Mouse (Mus musculus) stomach, embryonic 14.5 days (tissue): ENCODE measurements around the gene Aurkb. TPM values are rescaled to one million over a fixed set of nuclear protein-coding genes. Genes with fewer than 3 reads are reported as not detected.

Experiments used
- ATAC-seq: fragments of 200-750 bp; cut with Nextera tagmentation; 2 replicates; pipeline ENCODE4 v1.8.0; 2017; ENCODE audit warnings: low read depth, moderate TSS enrichment; ENCODE audit not compliant: insufficient number of reproducible peaks, insufficient read depth, low FRiP score
- H3K27ac ChIP-seq: fragments of 300-500 bp; sonication (generic); 2 replicates; pipeline ENCODE4 v1.5.1; 2014; ENCODE audit warnings: mild to moderate bottlenecking, low read length, moderate library complexity, mixed read lengths
- H3K27me3 ChIP-seq: fragments of 300-500 bp; sonication (generic); 2 replicates; pipeline ENCODE4 v1.6.1; 2014; ENCODE audit warnings: low read length, control low read depth, mixed read lengths; ENCODE audit not compliant: control insufficient read depth, insufficient read depth
- H3K36me3 ChIP-seq: fragments of 300-500 bp; sonication (generic); 2 replicates; pipeline ENCODE4 v1.6.1; 2014; ENCODE audit warnings: mild to moderate bottlenecking, control low read depth, low read length, moderate library complexity, mixed read lengths; ENCODE audit not compliant: control insufficient read depth, insufficient read depth
- H3K4me1 ChIP-seq: fragments of 300-500 bp; sonication (generic); 2 replicates; pipeline ENCODE4 v1.6.1; 2014; ENCODE audit warnings: low read length, control low read depth, mixed read lengths; ENCODE audit not compliant: control insufficient read depth, insufficient read depth
- H3K4me2 ChIP-seq: fragments of 300-500 bp; sonication (generic); replicated peaks from 2 replicates; pipeline ENCODE4 v1.6.1; 2014; ENCODE audit warnings: low read depth, low read length, control low read depth
- H3K4me3 ChIP-seq: fragments of 300-500 bp; sonication (generic); 2 replicates; pipeline ENCODE4 v1.5.1; 2014; ENCODE audit warnings: low read depth, low read length, control low read depth
- H3K9ac ChIP-seq: fragments of 300-500 bp; sonication (generic); replicated peaks from 2 replicates; pipeline ENCODE4 v1.6.1; 2014; ENCODE audit warnings: low read depth, mild to moderate bottlenecking, control low read depth, low read length, moderate library complexity, mixed read lengths
- H3K9me3 ChIP-seq: fragments of 300-500 bp; sonication (generic); 2 replicates; pipeline ENCODE4 v1.6.1; 2016; ENCODE audit warnings: low read depth, low read length, control low read depth; ENCODE audit not compliant: control insufficient read depth
- WGBS: fragments of 180-500 bp; shearing (Covaris S2); extraction: QIAGEN DNeasy Blood & Tissue Kit; methylation state at CpG from one replicate; pipeline ENCODE4 v1.1.7; 2014; 5-methylcytosine and 5-hydroxymethylcytosine counted together
- polyA plus RNA-seq: library from polyadenylated mRNA; unstranded; fragments of >200 nt; fragmentation: Nextera tagmentation; extraction: Ambion mirVana; gene quantifications from 2 replicates; pipeline ENCODE4 v1.2.1, GENCODE M21; 2014

Gene Aurkb
- polyA plus RNA-seq, 1 experiment from 2014 or later = 153 TPM

DNA sequence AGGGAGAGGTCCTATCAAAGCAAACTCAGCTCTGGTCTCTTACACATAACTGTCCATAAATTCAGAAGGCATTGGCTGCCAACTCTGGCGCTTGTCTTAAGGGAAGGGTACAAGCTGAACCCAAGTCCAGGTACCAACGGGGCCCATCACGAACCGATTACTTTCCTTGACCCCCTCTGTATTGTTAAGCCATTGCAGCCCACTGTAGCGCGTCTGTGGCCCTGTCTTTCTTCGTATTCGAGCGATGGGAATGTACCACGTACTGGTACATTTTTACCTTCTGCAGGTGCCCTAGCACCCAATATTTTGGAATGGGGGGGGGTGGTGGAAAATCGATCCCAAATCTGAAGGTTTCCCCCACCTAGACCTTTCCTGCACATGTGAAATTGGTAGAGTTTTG is 26.8 kb downstream of the Aurkb start:
- H3K36me3 ChIP-seq = no peaks in the 10 kb centered on the region
- peak overlapping the region; percentile 45; the same call in 1 of the 2 replicates for H3K4me2 ChIP-seq
- no peaks in the 10 kb centered on the region for H3K9me3 ChIP-seq
- peak overlapping the region; percentile 96 for H3K27ac ChIP-seq
- no peaks in the 10 kb centered on the region for H3K27me3 ChIP-seq
- 77% methylated on average over 11 of the region's 11 CpGs for WGBS
- ATAC-seq = no peak
- no peak overlapping the region; the same call in 1 of the 2 replicates for H3K9ac ChIP-seq
- H3K4me1 ChIP-seq = peaks cover 21% of the 10 kb centered on the region
- H3K4me3 ChIP-seq = peak overlapping the region; percentile 24; the same call in 1 of the 2 replicates

DNA sequence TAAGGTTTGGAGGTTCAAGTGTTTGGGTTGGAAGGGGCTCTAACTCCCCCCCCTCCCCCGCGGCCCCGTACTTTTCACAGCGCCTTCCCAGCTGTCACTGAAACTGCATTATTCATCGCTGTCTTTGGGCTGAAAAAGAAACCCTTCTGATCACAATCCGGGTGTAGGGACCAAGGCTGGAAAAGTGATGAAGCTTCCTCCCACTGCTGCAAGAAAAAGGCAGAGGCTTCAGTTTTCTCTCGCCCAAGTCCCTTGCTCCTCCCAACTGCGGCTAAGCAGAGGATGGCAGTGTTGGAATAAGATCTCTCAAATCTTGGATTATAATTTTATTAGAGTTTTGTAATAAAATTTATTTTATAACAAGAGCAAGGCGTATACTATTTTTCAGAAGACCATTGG is 27.2 kb downstream of the Aurkb start:
- Histone ChIP-seq H3K9me3 (no peaks in the 10 kb centered on the region), H3K27ac (peak overlapping the region; percentile 96), H3K9ac (no peak overlapping the region; the same call in 1 of the 2 replicates), H3K27me3 (no peaks in the 10 kb centered on the region), H3K4me2 (peak overlapping the region; percentile 45), H3K4me3 (peak overlapping the region; percentile 24), H3K4me1 (peaks cover 19% of the 10 kb centered on the region), H3K36me3 (no peaks in the 10 kb centered on the region)
- 3% methylated on average over 9 of the region's 9 CpGs for WGBS
- ATAC-seq = no peak

DNA sequence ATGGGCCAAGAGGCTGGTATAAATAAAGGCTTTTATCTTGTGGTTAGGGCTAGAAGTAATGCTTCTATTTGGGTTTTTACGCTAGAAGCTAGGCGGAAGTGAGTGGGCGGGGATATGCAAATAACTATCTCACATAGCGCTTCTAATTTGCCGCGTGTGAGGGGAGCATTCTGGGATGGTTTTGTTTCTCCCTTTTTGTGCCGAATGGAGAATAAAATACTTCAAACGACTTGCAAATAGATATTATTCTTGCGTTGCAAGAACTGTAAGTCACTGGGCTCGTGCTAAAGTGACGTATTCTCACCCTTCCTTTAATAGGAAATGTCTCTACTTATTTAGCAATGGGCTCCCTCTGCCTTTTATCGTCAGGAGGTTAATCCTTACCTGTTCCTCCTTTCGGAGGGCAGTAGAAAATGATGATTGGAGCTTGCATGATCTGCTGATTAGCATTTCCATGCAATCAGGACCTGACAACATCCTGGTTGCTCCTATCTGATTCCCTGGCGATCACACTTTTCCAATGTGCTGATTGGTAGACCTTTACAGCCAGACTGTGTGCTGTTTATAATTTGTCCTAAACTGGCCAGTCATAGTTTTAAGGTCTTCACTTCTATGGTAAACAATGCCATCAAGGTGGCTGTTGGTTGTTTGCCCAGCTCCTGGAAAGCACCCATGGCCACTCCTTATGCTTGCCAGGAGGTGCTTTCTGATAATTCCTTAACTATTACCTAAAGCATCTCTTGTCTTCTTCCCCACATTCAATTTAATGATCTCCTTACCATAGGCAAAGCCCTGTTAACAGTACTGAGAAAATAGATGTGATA is 27.8 kb downstream of the Aurkb start:
- Histone ChIP-seq H3K9me3 (no peaks in the 10 kb centered on the region), H3K9ac (peak overlapping the region; percentile 39; the same call in 1 of the 2 replicates), H3K36me3 (no peaks in the 10 kb centered on the region), H3K4me3 (peak overlapping the region; percentile 24), H3K4me2 (peak overlapping the region; percentile 45), H3K27me3 (no peaks in the 10 kb centered on the region), H3K27ac (peak overlapping the region; percentile 96), H3K4me1 (peaks cover 18% of the 10 kb centered on the region)
- ATAC-seq = peak; percentile 50
- under 1% methylated on average over 14 of the region's 14 CpGs for WGBS

DNA sequence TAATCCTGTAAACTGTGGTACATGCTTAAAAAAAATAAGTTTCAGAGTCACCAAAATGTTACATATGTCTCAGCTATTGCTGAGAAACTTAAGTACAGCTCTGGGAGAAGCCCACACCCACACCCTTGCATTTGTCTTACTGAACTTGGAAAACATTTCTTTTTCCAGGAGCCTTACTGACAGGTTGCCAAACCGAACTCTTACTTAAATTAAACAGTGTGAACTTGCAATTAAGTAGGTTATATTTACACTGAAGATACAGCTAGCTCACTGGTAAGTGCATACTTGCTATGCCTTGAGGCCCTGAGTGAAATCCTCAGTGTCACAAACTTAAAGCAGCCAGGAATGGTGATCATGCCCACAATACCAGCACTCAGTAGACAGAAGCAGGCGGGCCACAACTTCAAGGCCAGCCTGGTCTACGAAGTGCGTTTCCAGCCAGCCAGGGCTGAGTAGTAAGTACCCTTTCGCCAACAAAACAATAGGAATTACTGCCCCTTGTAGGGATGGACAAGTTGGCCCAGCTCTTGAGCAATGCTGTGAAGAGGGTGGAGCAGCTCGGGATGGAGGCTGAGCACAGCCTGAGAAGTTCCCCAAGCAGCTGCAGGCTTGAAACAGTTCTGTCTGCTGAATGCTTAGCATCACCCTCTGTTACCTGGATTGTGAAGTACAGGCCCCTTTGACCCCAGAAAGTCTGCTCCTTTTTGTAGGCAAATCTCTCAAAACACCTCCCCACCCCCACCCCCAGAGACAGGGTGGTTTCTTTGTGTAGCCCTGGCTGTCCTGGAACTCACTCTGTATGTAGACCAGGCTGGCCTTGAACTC is 28.7 kb downstream of the Aurkb start:
- no peak for ATAC-seq
- H3K9ac ChIP-seq = no peak overlapping the region
- H3K36me3 ChIP-seq = no peaks in the 10 kb centered on the region
- H3K4me3 ChIP-seq = no peak overlapping the region
- H3K4me2 ChIP-seq = 0 out of 2 replicates have a peak overlapping the region, but pooled peaks have one; percentile 45
- WGBS = 45% methylated on average over 6 of the region's 6 CpGs
- H3K9me3 ChIP-seq = no peaks in the 10 kb centered on the region
- peaks cover 18% of the 10 kb centered on the region for H3K4me1 ChIP-seq
- peak overlapping the region; percentile 96; the same call in 1 of the 2 replicates for H3K27ac ChIP-seq
- H3K27me3 ChIP-seq = no peaks in the 10 kb centered on the region

DNA sequence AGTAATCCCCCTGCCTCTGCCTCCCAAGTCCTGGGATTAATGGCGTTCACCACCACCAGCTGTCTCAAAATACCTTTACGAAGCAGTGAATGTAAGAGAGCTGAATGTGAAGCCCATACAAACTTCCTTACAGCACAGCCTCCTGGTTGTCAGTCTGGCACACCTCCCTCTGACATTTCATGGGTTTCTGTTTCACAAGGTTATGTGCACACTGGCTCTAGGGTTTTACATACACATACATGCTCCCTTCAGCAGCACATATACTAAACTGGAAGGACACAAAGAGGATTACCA is 29.3 kb downstream of the Aurkb start:
- H3K4me1 ChIP-seq = peaks cover 18% of the 10 kb centered on the region
- H3K27ac ChIP-seq = peak overlapping the region; percentile 96; the same call in 1 of the 2 replicates
- H3K27me3 ChIP-seq = no peaks in the 10 kb centered on the region
- H3K9ac ChIP-seq = no peak overlapping the region
- no peak for ATAC-seq
- 33% methylated on average over 2 of the region's 2 CpGs for WGBS
- no peaks in the 10 kb centered on the region for H3K36me3 ChIP-seq
- H3K4me3 ChIP-seq = no peak overlapping the region
- H3K4me2 ChIP-seq = no peak overlapping the region
- H3K9me3 ChIP-seq = no peaks in the 10 kb centered on the region

DNA sequence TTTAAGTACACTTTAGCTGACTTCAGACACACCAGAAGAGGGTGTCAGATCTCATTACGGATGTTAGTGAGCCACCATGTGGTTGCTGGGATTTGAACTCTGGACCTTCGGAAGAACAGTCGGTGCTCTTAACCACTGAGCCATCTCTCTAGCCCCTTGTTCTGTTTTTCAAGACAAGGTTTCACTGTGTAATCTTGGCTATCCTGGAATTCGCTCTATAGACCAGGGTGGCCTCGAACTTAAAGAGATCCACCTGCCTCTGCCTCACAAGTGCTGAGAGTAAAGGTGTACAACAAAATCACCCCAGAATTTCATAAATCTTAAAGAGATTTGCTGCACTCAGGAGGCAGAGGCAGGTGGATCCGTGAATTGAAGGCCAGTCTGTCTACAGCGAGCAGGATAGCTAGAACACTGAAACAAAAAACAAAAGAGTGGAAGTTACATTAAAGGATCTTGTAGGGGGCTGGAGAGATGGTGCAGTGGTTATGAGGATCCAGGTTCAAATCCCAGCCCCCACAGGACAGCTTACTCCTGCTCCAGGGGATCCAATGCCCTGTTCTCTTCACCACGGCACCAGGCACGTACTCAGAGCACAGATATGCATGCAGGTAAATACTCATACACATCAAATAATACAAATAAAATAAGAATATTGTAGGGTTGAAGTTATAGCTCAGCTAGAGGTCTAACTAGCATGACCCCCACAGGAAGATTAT is 30.5 kb downstream of the Aurkb start:
- WGBS = 51% methylated on average over 8 of the region's 9 CpGs

DNA sequence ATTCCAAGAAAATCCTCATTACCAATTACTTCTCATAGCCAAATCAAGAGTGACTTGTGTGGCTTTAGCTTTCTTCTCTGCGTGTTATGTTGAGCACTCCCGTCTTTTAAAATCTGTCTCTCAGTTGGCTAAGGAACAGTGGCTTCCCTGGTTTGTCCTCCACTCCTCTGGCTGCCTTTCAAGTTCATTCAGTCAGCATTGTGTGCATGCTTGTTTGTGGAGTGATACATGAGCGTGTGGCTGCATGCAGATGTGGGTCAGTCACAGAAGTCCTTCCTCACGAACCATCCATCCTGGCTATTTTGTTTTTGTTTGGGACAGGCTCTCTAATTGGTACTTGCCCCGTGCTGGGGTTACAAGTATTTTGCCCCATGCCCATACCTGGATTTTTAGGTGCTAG is 31.1 kb downstream of the Aurkb start:
- Histone ChIP-seq H3K27me3 (no peaks in the 10 kb centered on the region), H3K4me3 (no peak overlapping the region), H3K36me3 (no peaks in the 10 kb centered on the region), H3K27ac (no peak overlapping the region), H3K4me2 (no peak overlapping the region), H3K4me1 (peaks cover 9% of the 10 kb centered on the region; the same call in 1 of the 2 replicates), H3K9me3 (no peaks in the 10 kb centered on the region), H3K9ac (no peak overlapping the region)
- 69% methylated on average over 5 of the region's 5 CpGs for WGBS
- no peak for ATAC-seq

More for the DNA sequence above, 30.5 kb downstream of the Aurkb start:
- H3K9me3 ChIP-seq = no peaks in the 10 kb centered on the region
- no peak overlapping the region for H3K4me3 ChIP-seq
- no peaks in the 10 kb centered on the region for H3K27me3 ChIP-seq
- no peak overlapping the region for H3K4me2 ChIP-seq
- ATAC-seq = no peak
- H3K36me3 ChIP-seq = no peaks in the 10 kb centered on the region
- no peak overlapping the region for H3K9ac ChIP-seq
- peaks cover 15% of the 10 kb centered on the region for H3K4me1 ChIP-seq
- no peak overlapping the region for H3K27ac ChIP-seq

DNA sequence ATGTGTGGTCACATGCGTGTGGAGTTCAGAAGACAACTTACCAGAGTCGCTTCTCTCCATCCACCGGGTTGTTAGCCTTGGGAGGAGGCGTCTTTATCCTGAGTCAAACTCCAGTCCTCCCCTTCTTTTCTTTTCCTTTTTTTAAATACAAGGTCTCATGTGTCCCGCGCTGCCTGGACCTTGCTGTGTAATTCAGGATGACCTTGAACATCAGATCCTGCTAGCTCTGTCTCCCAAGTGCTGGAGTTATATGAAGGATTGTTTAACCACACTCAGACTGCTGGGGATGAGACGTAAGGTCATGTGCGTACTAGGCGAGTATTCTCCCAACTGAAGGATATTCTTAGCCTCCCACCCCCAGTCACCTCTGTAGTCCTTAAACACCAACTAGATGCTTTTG is 31.9 kb downstream of the Aurkb start:
- ATAC-seq = no peak
- no peaks in the 10 kb centered on the region for H3K27me3 ChIP-seq
- H3K4me3 ChIP-seq = no peak overlapping the region
- H3K9me3 ChIP-seq = no peaks in the 10 kb centered on the region
- H3K4me2 ChIP-seq = no peak overlapping the region
- H3K9ac ChIP-seq = no peak overlapping the region
- peaks cover 7% of the 10 kb centered on the region; the same call in 1 of the 2 replicates for H3K4me1 ChIP-seq
- no peak overlapping the region for H3K27ac ChIP-seq
- 77% methylated on average over 9 of the region's 9 CpGs for WGBS
- no peaks in the 10 kb centered on the region for H3K36me3 ChIP-seq
